Mouse (Mus musculus) urinary bladder, adult 2 months (tissue): Measurements from ENCODE around the gene Rtp4. TPM values are rescaled to one million over a fixed set of nuclear protein-coding genes. Genes with fewer than 3 reads are reported as not detected.

Experiments
- DNase-seq: peaks from one replicate; pipeline ENCODE4 v3.0.0; 2022; ENCODE audit warnings: low spot score
- polyA plus RNA-seq: library from polyadenylated mRNA; depleted of rRNA; stranded (reverse); fragments of >200 nt; gene quantifications from 2 replicates; pipeline ENCODE4 v1.2.3, GENCODE M21; 2012

Gene Rtp4
- polyA plus RNA-seq, 1 experiment, result 20.3 TPM

- no peak for DNase-seq
Measured at GRCm38 (mm10) chr16:23513401-23513800, 6.7 kb upstream of the Rtp4 start.

DNA sequence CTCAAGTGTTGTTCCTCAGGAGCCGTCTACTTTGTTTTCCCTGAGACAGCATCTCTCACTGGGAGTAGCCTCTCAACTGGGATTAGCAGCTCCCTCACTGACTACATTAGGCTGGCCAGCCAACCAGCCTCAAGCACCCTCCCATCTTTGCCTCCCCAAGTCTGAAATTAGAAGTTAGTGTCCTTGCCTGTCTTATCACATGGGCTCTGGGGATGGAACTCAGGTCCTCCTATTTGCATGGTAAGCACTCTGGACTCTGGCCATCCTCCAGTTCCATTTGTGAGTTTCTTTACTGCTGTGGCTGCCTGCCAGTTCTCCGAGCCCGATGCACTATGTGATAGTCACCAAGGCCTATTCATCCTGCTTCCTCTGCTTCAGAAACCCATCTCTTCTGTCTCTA is 4.3 kb upstream of the Rtp4 start:
- no peak for DNase-seq

GRCm38 (mm10) chr16:23516606-23517005 is 3.5 kb upstream of the Rtp4 start:
- DNase-seq, result no peak

DNA sequence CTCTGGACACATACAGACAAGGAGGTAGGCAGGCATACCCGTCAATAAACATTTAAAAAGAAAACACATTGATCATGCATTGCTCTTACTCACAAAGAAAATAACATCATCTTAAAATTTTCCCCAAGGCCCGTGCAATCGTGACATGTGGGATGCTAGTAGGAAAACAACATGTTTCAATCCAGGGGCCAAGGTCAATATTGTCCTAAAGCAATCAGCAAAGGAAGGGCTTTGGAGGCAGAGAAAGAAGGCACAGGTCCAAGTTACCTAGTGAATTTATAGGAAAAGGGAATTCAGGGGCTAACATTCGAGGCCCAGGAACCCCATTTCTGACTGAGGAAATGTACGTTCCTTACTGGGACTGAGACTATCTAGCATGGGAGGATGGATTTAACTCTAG is 2.9 kb upstream of the Rtp4 start:
- DNase-seq, result no peak

DNA sequence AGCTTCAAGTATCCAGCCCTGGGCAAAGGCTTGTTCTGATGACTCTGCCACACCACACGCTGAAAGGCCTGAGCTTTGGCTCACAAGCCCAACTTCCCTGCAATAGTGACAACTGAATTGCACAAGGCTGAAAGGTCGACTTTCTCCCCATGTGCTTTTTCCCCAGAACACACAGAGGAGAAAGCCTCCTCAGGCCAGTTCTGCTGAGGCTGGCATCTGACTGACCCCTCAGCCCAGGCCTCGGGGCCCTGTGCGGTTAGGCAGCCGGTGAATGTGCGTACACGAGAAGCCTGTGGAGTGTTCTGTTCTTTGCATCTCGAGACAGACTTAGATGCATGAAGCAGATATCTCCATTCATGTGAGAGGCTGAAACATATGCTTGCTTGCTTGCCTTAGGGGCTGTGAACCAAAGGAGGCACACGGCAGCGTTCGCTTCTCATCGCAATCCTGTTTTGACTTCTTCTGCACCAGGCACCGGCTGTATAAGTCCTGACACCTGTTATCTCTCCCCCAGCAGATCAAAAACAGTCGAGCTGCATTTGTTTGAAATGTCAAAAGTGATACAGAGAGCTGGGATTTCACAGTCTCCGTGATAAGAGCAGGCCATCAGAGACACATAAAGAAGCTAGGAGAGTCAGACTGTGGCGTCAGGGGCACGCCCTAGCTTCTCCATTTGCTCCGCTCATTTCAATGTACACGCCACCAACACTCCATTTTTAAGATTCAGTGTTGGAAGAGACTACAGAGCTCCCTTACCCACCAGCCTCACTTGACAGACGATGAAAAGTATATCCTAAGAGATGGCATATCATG is 2.1 kb upstream of the Rtp4 start:
- no peak for DNase-seq

GRCm38 (mm10) chr16:23518567-23519369 is 1.3 kb upstream of the Rtp4 start:
- DNase-seq, result no peak

DNA sequence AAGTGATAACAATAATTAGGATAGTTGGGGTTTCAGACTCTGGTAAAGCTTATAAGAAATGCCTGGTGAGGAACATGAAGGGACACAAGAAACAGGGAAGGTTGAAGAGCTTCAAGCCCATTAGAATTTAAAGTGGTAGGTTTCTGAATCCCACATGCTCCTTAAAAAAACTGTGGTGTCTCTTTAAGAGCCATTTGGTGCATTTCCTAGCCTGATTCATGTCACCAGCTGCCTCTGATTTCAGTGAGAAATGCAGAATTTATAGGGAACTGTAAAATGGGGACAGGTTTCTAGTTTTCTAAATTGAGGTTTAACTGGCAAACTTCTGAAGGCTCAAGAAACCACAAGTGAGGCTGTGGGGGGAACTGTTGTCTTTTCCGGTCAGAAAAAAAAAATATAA is 320 bp upstream of the Rtp4 start:
- no peak for DNase-seq

- no peak for DNase-seq
Measured at GRCm38 (mm10) chr16:23521092-23521491, 1.0 kb downstream of the Rtp4 start.

GRCm38 (mm10) chr16:23522081-23522480 is 2.0 kb downstream of the Rtp4 start:
- no peak for DNase-seq

DNA sequence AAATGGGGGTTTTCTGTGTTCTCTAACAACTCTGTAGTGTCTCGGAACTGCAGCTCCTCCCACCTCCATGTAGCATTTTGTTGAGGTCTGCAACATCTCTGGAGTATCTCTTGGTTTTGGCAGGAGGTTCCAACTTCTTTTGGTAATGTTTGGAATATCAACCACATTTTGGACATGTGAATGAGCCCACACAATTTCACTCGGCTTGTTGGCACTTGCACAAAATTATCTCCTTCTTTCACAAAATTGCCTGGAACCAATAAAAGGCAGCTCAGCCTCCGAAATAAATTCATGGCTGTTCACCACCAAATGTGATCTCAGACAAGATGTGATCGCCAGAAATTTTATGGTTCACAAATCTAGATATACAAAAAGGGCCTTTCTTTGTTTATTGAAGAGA is 9.1 kb downstream of the Rtp4 start:
- no peak for DNase-seq

- no peak for DNase-seq
Measured at GRCm38 (mm10) chr16:23533707-23534106, 13.6 kb downstream of the Rtp4 start.

DNA sequence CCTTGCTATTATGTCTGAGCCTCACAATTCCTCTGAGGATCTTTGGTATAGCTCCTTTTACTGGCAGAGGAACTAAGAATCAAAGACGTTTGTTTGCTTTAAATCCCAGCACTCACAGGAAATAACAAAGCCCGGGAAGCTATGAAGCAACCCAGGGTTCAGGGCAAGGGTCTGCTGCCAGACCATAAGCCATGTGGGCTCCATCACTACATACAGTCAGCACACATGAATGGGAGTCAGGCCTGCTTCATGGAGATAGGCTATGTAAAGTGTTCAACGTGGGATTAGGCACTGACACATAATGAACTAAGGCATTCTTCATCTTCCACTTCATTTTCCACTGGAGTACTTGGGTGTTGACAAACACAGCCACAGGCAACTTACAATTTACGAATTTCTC is 21.0 kb downstream of the Rtp4 start:
- no peak for DNase-seq

GRCm38 (mm10) chr16:23542866-23543265 is 22.8 kb downstream of the Rtp4 start:
- DNase-seq, result no peak

DNA sequence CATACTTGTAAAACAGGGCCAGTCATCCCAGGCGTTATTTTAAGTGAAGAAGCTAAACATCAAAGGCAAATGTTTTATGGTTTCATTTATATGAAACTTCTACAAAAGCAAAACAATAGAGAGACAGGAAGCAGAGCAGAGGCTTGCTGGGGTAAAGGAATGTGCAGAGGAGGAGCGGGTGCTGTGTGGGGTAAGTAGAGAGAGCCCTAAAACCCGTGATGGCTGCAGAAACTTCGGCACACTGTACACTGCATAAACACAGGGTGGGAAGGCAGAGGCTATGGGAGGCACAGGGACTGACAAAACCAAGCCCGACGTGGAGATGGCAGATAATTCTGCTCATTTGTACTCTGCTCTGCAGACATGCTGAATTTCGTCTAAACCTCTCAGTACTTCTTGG is 24.3 kb downstream of the Rtp4 start:
- DNase-seq, result no peak

DNA sequence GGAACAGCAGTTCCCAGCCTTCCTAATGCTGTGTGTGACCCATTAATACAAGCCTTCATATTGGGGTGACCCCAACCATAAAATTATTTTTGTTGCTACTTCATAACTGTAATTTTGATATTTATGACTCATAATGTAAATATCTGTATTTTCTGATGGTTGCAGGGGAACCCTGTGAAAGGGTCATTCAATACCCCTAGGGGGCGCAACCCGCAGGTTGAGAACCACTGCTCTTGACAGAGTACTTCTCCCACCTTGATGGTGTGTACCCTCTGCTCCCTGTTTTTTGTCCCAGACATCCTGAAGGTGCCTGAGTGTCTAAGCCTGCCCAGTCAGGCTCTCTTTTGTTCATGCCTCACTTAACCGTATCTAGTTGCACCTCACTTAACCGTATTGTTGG is 27.7 kb downstream of the Rtp4 start:
- no peak for DNase-seq

DNA sequence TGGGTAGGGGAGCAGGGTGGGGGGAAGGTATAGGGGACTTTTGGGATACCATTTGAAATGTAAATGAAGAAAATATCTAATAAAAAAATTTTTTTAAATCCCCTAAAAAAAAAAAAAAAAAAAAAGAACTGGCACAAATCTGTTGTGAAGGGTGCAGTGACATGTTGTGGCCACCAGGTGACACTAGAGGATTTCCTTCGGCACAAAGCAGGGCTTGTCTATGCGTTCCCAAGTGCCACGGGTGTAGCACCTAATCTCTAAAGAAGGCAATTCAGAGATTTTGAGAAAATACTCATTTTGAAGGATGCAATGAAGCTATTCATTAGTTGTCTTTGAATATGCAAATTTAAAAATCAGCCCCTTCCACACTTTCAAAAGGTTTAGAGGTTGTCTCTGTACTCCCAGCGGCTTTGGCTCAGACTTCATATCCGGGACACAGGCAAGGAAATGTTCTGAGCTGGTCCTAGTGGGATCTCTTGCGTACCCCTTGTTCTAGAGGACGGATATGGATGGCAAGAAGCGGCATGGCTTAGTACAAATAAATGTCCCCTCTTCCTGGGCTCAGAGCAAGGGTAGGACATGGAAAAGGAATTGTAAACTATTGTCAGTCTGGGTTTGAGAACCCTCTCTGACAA is 30.4 kb downstream of the Rtp4 start:
- no peak for DNase-seq

DNA sequence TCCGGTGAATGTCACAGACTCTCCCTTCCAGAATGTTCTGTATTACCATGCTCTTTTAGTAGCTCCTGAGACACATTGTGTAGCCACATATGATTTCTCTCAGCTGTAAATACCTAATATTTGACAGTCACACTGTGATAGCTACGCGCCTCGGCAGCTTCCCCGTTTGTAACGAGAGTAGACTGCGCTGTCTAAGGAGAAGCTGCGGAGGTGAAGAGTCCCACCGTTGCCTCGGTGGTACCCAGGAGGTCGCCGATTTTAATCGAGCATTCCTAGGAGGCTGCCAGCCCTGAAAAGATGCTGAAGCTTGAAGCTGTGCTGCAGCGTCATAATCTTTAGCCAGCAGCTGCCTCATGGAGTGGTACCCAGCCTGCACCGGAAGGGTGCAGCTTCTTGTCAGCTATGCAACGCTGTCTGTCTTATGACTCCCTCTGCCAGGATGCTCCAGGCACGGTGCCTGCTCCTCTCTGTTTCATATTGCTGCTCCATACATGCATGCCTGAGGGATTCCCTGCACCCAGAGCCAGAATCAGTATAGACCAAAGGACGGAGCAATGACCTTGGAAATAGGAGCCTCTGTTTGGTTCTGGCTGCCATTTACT is 31.0 kb downstream of the Rtp4 start:
- DNase-seq, result no peak

DNA sequence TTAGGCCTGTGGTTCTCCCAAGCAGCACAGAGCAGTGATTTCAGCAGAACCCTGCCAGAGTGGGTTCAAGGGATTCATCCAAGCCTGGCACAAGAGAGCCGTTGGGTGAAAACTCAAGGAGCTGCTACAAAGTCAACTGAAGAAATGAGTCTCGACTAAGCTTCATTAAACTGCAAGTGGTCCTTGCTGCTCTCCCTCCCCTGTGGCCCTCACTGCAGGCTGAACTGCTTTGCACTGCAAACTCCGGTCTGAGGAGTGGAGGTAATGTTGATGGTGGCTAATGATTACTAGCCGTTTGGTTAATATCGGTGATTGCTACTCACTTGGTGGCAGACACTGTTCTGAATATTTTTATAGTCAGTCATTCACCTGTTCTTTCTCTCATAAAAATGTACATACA is 34.6 kb downstream of the Rtp4 start:
- DNase-seq, result no peak

GRCm38 (mm10) chr16:23557195-23557594 is 37.1 kb downstream of the Rtp4 start:
- DNase-seq, result no peak

DNA sequence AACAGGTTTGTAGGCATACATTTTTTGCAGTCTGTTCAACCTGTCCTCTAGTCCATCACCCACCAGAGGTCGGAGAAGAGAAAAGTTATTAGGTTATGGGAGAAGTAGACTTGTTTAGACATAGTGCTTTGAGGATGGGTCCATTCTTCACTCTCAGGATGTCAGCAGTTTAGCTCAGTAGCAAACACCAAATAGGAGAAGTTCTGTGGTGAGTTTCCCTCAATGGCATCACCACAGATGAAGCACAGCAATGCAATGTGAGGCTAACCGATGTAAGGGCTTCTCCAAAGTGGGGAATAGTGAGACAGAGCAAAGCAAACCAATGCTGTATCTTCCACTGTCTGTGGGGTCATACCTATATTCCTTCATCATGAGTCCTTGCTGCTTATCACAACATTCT is 37.6 kb downstream of the Rtp4 start:
- no peak for DNase-seq

DNA sequence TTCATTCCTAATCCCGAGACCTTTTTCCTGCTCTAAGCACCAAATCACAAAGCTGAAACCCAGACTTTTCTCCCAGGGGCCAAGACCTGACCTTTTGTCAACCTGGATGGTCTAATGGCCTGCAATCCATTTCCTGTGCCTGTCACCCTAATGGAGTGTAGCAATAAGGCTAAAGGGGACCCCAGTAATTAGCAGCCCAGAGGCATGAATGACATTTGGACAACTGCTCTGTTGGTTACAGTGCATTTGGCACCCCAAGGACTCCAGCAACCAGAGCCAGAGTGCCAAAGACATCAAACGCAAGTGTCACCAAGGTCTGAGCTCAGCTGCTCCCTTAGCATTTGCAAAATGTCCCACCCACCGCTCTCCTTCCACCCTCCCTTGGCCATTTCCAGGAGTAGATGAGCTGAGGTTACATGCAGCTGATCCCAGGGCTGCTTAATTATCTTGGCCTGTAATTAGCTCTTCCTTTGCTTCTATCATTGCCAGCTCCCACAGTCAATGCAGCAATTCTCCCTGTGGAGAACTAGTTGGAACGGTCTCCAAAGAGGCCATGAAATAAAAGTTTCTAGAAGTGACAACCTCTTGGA is 48.4 kb downstream of the Rtp4 start:
- DNase-seq, result no peak

GRCm38 (mm10) chr16:23574561-23574960 is 54.5 kb downstream of the Rtp4 start:
- no peak for DNase-seq
